Mouse (Mus musculus): ENCODE data around the gene Dvl2. TPM values are rescaled to one million over a fixed set of nuclear protein-coding genes. Genes with fewer than 3 reads are reported as not detected.

The Dvl2 gene
- polyA plus RNA-seq, 1 experiment from 2014 or later = 9.8 TPM

GRCm38 (mm10) chr11:70023481-70024150 lies 23.2 kb downstream of the Dvl2 start:
- Histone ChIP-seq H3K4me2 (replicated peaks; ENCODE audit: low read depth) (peak overlapping the region; percentile 47), H3K27ac (replicated peaks) (no peak overlapping the region; the same call in 1 of the 2 replicates), H3K4me1 (replicated peaks; ENCODE audit: control insufficient read depth, insufficient read depth) (0 out of 2 replicates have a peak, but pooled peaks cover 4% of the 10 kb centered on the region), H3K36me3 (ENCODE audit: control insufficient read depth, insufficient read depth, low read length) (no peaks in the 10 kb centered on the region), H3K27me3 (ENCODE audit: control insufficient read depth, insufficient read depth, low read length) (no peaks in the 10 kb centered on the region), H3K9ac (ENCODE audit: low read length) (no peak overlapping the region; the same call in 1 of the 2 replicates), H3K4me3 (ENCODE audit: low read depth, low read length) (peak overlapping the region; percentile 28), H3K9me3 (ENCODE audit: control insufficient read depth, low read length) (no peaks in the 10 kb centered on the region)
- TF ChIP-seq EP300 (optimal IDR thresholded peaks at IDR 0.05) = no peak
- WGBS = 6% methylated on average over 24 of the region's 29 CpGs
- no peak for DNase-seq (ENCODE audit: low spot score)
- ATAC-seq (ENCODE audit: low FRiP score, low TSS enrichment) = no peak

- Histone ChIP-seq H3K9ac (ENCODE audit: low read length) (no peak overlapping the region; the same call in 1 of the 2 replicates), H3K4me3 (ENCODE audit: low read depth, low read length) (peak overlapping the region; percentile 28), H3K36me3 (ENCODE audit: control insufficient read depth, insufficient read depth, low read length) (no peaks in the 10 kb centered on the region), H3K4me1 (replicated peaks; ENCODE audit: control insufficient read depth, insufficient read depth) (0 out of 2 replicates have a peak, but pooled peaks cover 4% of the 10 kb centered on the region), H3K9me3 (ENCODE audit: control insufficient read depth, low read length) (no peaks in the 10 kb centered on the region), H3K27me3 (ENCODE audit: control insufficient read depth, insufficient read depth, low read length) (no peaks in the 10 kb centered on the region), H3K4me2 (replicated peaks; ENCODE audit: low read depth) (peak overlapping the region; percentile 47), H3K27ac (replicated peaks) (peak overlapping the region; percentile 8; the same call in 1 of the 2 replicates)
- no peak for ATAC-seq (ENCODE audit: low FRiP score, low TSS enrichment)
- DNase-seq (ENCODE audit: low spot score) = no peak
- TF ChIP-seq CTCF (IDR thresholded peaks at IDR 0.05; ENCODE audit: low read depth) (no peak), EP300 (optimal IDR thresholded peaks at IDR 0.05) (no peak)
- 15% methylated on average over 6 of the region's 6 CpGs for WGBS
Observed at GRCm38 (mm10) chr11:70024151-70024514, 23.7 kb downstream of the Dvl2 start.

DNA sequence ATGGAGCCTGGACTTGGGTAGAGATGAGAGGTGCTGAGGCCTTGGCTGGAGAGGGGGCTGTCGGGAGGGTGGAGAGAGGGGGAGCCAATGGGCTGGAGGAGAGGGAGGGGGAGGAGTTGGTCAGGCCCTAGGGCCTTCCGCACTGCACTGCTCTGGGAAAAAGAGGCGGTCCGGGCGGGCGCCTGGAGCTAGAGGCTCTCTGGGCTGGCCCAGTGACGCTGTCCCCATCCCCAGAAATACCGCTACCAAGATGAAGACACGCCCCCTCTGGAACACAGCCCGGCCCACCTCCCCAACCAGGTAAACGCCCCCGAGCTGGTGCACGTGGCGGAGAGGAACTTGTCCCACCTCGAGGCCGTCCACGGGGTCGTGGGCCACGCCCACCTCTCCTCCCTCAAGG lies 26.3 kb downstream of the Dvl2 start:
- Histone ChIP-seq H3K27me3 (ENCODE audit: control insufficient read depth, insufficient read depth, low read length) (no peaks in the 10 kb centered on the region), H3K9ac (ENCODE audit: low read length) (peak overlapping the region; percentile 5; the same call in 1 of the 2 replicates), H3K27ac (replicated peaks) (peak overlapping the region; percentile 59; the same call in 1 of the 2 replicates), H3K4me3 (ENCODE audit: low read depth, low read length) (peak overlapping the region; percentile 30), H3K36me3 (ENCODE audit: control insufficient read depth, insufficient read depth, low read length) (peaks cover 7% of the 10 kb centered on the region), H3K4me1 (replicated peaks; ENCODE audit: control insufficient read depth, insufficient read depth) (peaks cover 7% of the 10 kb centered on the region; the same call in 1 of the 2 replicates), H3K4me2 (replicated peaks; ENCODE audit: low read depth) (peak overlapping the region; percentile 56), H3K9me3 (ENCODE audit: control insufficient read depth, low read length) (no peaks in the 10 kb centered on the region)
- WGBS = 2% methylated on average over 16 of the region's 19 CpGs
- peak; percentile 63 for ATAC-seq (ENCODE audit: low FRiP score, low TSS enrichment)
- TF ChIP-seq CTCF (IDR thresholded peaks at IDR 0.05; ENCODE audit: low read depth) = no peak
- TF ChIP-seq EP300 (optimal IDR thresholded peaks at IDR 0.05) = no peak
- peak; percentile 54 for DNase-seq (ENCODE audit: low spot score)

DNA sequence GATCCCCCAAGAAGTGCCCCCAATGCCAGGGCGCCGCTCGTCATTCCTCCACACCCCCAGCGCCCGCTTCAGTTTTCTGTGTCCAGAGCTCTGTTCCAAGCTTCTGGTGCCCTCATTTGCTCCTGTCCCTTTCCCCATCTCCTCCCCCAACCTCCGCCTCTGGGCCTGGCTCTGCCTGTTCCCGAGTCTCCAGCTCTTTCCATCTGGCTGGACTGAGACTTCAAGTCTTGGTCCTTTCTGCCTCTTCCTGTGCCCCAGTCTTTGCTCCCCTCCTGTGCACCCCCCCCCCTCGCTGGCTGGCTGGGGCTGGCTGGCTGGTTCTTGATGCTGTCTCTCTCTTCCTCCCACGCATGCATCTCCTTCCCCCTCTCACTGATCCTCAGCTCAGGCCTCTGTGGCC lies 27.0 kb downstream of the Dvl2 start:
- Histone ChIP-seq H3K9ac (ENCODE audit: low read length) (peak overlapping the region; percentile 23; the same call in 1 of the 2 replicates), H3K27me3 (ENCODE audit: control insufficient read depth, insufficient read depth, low read length) (no peaks in the 10 kb centered on the region), H3K9me3 (ENCODE audit: control insufficient read depth, low read length) (no peaks in the 10 kb centered on the region), H3K27ac (replicated peaks) (peak overlapping the region; percentile 59; the same call in 1 of the 2 replicates), H3K36me3 (ENCODE audit: control insufficient read depth, insufficient read depth, low read length) (peaks cover 7% of the 10 kb centered on the region), H3K4me3 (ENCODE audit: low read depth, low read length) (no peak overlapping the region), H3K4me1 (replicated peaks; ENCODE audit: control insufficient read depth, insufficient read depth) (peaks cover 7% of the 10 kb centered on the region; the same call in 1 of the 2 replicates), H3K4me2 (replicated peaks; ENCODE audit: low read depth) (peak overlapping the region; percentile 56)
- no peak for TF ChIP-seq CTCF (IDR thresholded peaks at IDR 0.05; ENCODE audit: low read depth)
- DNase-seq (ENCODE audit: low spot score) = no peak
- ATAC-seq (ENCODE audit: low FRiP score, low TSS enrichment) = no peak
- 35% methylated on average over 9 of the region's 9 CpGs for WGBS

DNA sequence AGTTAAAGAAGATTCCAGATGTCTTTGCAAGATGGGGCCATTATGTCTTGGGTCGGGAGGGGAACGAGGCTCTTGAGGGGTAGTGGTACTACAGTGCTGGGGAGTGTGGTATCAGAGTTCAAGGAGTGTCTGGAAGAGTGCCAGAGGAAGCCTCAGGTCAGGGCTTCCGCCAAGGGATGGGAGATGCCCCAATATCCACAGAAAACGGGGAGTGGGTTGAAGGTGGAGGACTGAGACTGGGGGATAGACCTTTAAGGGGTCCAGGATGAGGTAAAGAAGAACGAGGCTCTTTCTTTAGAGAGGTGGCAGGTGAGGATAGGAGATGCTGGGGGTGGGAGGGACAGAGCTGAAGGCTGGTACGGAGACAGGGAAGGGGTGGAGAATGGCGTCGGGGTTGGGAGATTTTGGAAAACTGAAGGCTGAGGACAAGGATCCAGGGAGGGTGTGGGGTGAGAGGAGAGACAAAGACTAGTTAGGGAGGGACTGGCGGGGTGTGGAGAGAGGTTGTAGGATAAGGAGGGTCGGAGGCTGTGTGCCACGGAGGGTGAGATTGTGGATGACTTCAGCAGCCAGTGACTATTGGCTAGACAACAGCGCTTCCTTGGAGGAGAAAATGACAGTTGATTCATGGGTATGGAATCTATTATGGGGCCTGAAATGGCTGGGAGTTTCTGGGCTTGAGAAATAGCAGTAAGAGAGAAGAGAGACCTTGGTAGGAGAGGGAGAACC lies 28.2 kb downstream of the Dvl2 start:
- 22% methylated on average over 12 of the region's 12 CpGs for WGBS
- Histone ChIP-seq H3K36me3 (ENCODE audit: control insufficient read depth, insufficient read depth, low read length) (peaks cover 7% of the 10 kb centered on the region), H3K27ac (replicated peaks) (peak overlapping the region; percentile 71), H3K27me3 (ENCODE audit: control insufficient read depth, insufficient read depth, low read length) (no peaks in the 10 kb centered on the region), H3K9ac (ENCODE audit: low read length) (no peak overlapping the region), H3K4me3 (ENCODE audit: low read depth, low read length) (peak overlapping the region; percentile 18), H3K4me2 (replicated peaks; ENCODE audit: low read depth) (peak overlapping the region; percentile 45), H3K4me1 (replicated peaks; ENCODE audit: control insufficient read depth, insufficient read depth) (peaks cover 7% of the 10 kb centered on the region; the same call in 1 of the 2 replicates), H3K9me3 (ENCODE audit: control insufficient read depth, low read length) (no peaks in the 10 kb centered on the region)
- DNase-seq (ENCODE audit: low spot score) (no peak), ATAC-seq (ENCODE audit: low FRiP score, low TSS enrichment) (peak; percentile 6; the same call in 1 of the 2 replicates)
- TF ChIP-seq CTCF (IDR thresholded peaks at IDR 0.05; ENCODE audit: low read depth) (no peak), EP300 (optimal IDR thresholded peaks at IDR 0.05) (no peak)

Measured in stomach, postnatal 0 days (tissue).